Mouse (Mus musculus) limb, embryonic 15.5 days (tissue): ENCODE data around the gene Mamstr. TPM values are rescaled to one million over a fixed set of nuclear protein-coding genes. Genes with fewer than 3 reads are reported as not detected.

Source experiments
- ATAC-seq: fragments of 200-750 bp; cut with Nextera tagmentation; 2 replicates; pipeline ENCODE4 v1.8.0; 2017; ENCODE audit warnings: low read depth, moderate TSS enrichment; ENCODE audit not compliant: insufficient number of reproducible peaks, low FRiP score, low TSS enrichment
- H3K27ac ChIP-seq: fragments of 300-500 bp; sonication (generic); 2 replicates; pipeline ENCODE4 v1.5.1; 2015; ENCODE audit warnings: moderate library complexity, mild to moderate bottlenecking, inconsistent platforms
- H3K27me3 ChIP-seq: fragments of 300-500 bp; sonication (generic); 2 replicates; pipeline ENCODE4 v1.6.1; 2015; ENCODE audit warnings: inconsistent platforms
- H3K36me3 ChIP-seq: fragments of 300-500 bp; sonication (generic); 2 replicates; pipeline ENCODE4 v1.6.1; 2015; ENCODE audit warnings: inconsistent platforms
- H3K4me1 ChIP-seq: fragments of 300-500 bp; sonication (generic); 2 replicates; pipeline ENCODE4 v1.6.1; 2015; ENCODE audit warnings: inconsistent platforms
- H3K4me2 ChIP-seq: fragments of 300-500 bp; sonication (generic); 2 replicates; pipeline ENCODE4 v1.6.1; 2015; ENCODE audit warnings: mild to moderate bottlenecking, inconsistent platforms
- H3K4me3 ChIP-seq: fragments of 300-500 bp; sonication (generic); 2 replicates; pipeline ENCODE4 v1.5.1; 2015; ENCODE audit warnings: mild to moderate bottlenecking, inconsistent platforms
- H3K9ac ChIP-seq: fragments of 300-500 bp; sonication (generic); 2 replicates; pipeline ENCODE4 v1.6.1; 2015; ENCODE audit warnings: inconsistent platforms
- H3K9me3 ChIP-seq: fragments of 300-500 bp; sonication (generic); 2 replicates; pipeline ENCODE4 v1.6.1; 2016; ENCODE audit warnings: inconsistent platforms
- WGBS: fragments of 180-500 bp; shearing (Covaris S2); methylation state at CpG from one replicate; pipeline ENCODE4 v1.1.7; 2015; 5-methylcytosine and 5-hydroxymethylcytosine counted together
- polyA plus RNA-seq: library from polyadenylated mRNA; unstranded; fragments of >200 nt; fragmentation: Nextera tagmentation; extraction: Ambion mirVana; gene quantifications from 2 replicates; pipeline ENCODE4 v1.2.1, GENCODE M21; 2015

Mamstr gene
- polyA plus RNA-seq, 1 experiment from 2014 or later = 21.9 TPM

GRCm38 (mm10) chr7:45630064-45630907 lies 9.5 kb upstream of the Mamstr start:
- Histone ChIP-seq H3K27ac (no peak overlapping the region), H3K4me2 (no peak overlapping the region), H3K36me3 (no peaks in the 10 kb centered on the region), H3K4me1 (peaks cover 27% of the 10 kb centered on the region), H3K4me3 (no peak overlapping the region), H3K9me3 (no peaks in the 10 kb centered on the region), H3K27me3 (peaks cover 6% of the 10 kb centered on the region; the same call in 1 of the 2 replicates), H3K9ac (no peak overlapping the region)
- ATAC-seq = no peak
- WGBS = 69% methylated on average over 23 of the region's 23 CpGs

GRCm38 (mm10) chr7:45632499-45632898 lies 7.3 kb upstream of the Mamstr start:
- ATAC-seq = no peak
- Histone ChIP-seq H3K36me3 (peaks cover 13% of the 10 kb centered on the region), H3K9me3 (no peaks in the 10 kb centered on the region), H3K4me1 (peaks cover 28% of the 10 kb centered on the region), H3K27me3 (peaks cover 6% of the 10 kb centered on the region; the same call in 1 of the 2 replicates), H3K9ac (0 out of 2 replicates have a peak overlapping the region, but pooled peaks have one; percentile 28), H3K4me2 (peak overlapping the region; percentile 46), H3K4me3 (peak overlapping the region; percentile 27), H3K27ac (0 out of 2 replicates have a peak overlapping the region, but pooled peaks have one; percentile 27)
- 18% methylated on average over 35 of the region's 35 CpGs for WGBS

- H3K27me3 ChIP-seq = peaks cover 2% of the 10 kb centered on the region; the same call in 1 of the 2 replicates
- 86% methylated on average over 11 of the region's 11 CpGs for WGBS
- no peak overlapping the region for H3K9ac ChIP-seq
- no peak overlapping the region for H3K4me2 ChIP-seq
- 0 out of 2 replicates have a peak overlapping the region, but pooled peaks have one; percentile 33 for H3K27ac ChIP-seq
- no peaks in the 10 kb centered on the region for H3K9me3 ChIP-seq
- H3K4me1 ChIP-seq = peaks cover 29% of the 10 kb centered on the region
- H3K36me3 ChIP-seq = peaks cover 13% of the 10 kb centered on the region
- no peak for ATAC-seq
- no peak overlapping the region for H3K4me3 ChIP-seq
These were observed 4.7 kb upstream of the Mamstr start for GRCm38 (mm10) chr7:45634946-45635681.

- Histone ChIP-seq H3K4me3 (no peak overlapping the region), H3K9ac (no peak overlapping the region), H3K4me1 (peaks cover 34% of the 10 kb centered on the region), H3K27ac (0 out of 2 replicates have a peak overlapping the region, but pooled peaks have one; percentile 22), H3K36me3 (peaks cover 13% of the 10 kb centered on the region), H3K9me3 (no peaks in the 10 kb centered on the region), H3K27me3 (0 out of 2 replicates have a peak, but pooled peaks cover 2% of the 10 kb centered on the region), H3K4me2 (no peak overlapping the region)
- 74% methylated on average over 15 of the region's 15 CpGs for WGBS
- ATAC-seq = no peak
These were observed 3.8 kb upstream of the Mamstr start for GRCm38 (mm10) chr7:45635711-45636688.

- peak overlapping the region; percentile 47 for H3K4me2 ChIP-seq
- no peak overlapping the region for H3K27ac ChIP-seq
- no peak overlapping the region for H3K9ac ChIP-seq
- ATAC-seq = no peak
- 0 out of 2 replicates have a peak, but pooled peaks cover 2% of the 10 kb centered on the region for H3K27me3 ChIP-seq
- no peak overlapping the region for H3K4me3 ChIP-seq
- H3K36me3 ChIP-seq = peaks cover 13% of the 10 kb centered on the region
- no peaks in the 10 kb centered on the region for H3K9me3 ChIP-seq
- WGBS = 96% methylated on average over 6 of the region's 6 CpGs
- peaks cover 44% of the 10 kb centered on the region for H3K4me1 ChIP-seq
These were observed 2.1 kb upstream of the Mamstr start for GRCm38 (mm10) chr7:45637710-45638109.

GRCm38 (mm10) chr7:45638623-45639401 lies 965 bp upstream of the Mamstr start:
- Histone ChIP-seq H3K4me2 (peak overlapping the region; percentile 47), H3K4me1 (peaks cover 52% of the 10 kb centered on the region), H3K27ac (peak overlapping the region; percentile 60), H3K9me3 (no peaks in the 10 kb centered on the region), H3K4me3 (peak overlapping the region; percentile 32), H3K9ac (no peak overlapping the region), H3K36me3 (peaks cover 13% of the 10 kb centered on the region), H3K27me3 (no peaks in the 10 kb centered on the region)
- peak; percentile 80 for ATAC-seq
- 21% methylated on average over 29 of the region's 29 CpGs for WGBS

- Histone ChIP-seq H3K4me3 (peak overlapping the region; percentile 45), H3K36me3 (peaks cover 16% of the 10 kb centered on the region), H3K27me3 (no peaks in the 10 kb centered on the region), H3K27ac (peak overlapping the region; percentile 91), H3K9me3 (no peaks in the 10 kb centered on the region), H3K4me2 (0 out of 2 replicates have a peak overlapping the region, but pooled peaks have one; percentile 76), H3K4me1 (peaks cover 66% of the 10 kb centered on the region), H3K9ac (0 out of 2 replicates have a peak overlapping the region, but pooled peaks have one; percentile 7)
- no peak for ATAC-seq
- 73% methylated on average over 19 of the region's 19 CpGs for WGBS
These were observed 597 bp downstream of the Mamstr start for GRCm38 (mm10) chr7:45640191-45640957.

- WGBS = 39% methylated on average over 15 of the region's 17 CpGs
- Histone ChIP-seq H3K4me3 (peak overlapping the region; percentile 45), H3K9me3 (no peaks in the 10 kb centered on the region), H3K4me1 (peaks cover 64% of the 10 kb centered on the region), H3K27ac (peak overlapping the region; percentile 91), H3K4me2 (peak overlapping the region; percentile 76), H3K27me3 (no peaks in the 10 kb centered on the region), H3K36me3 (peaks cover 11% of the 10 kb centered on the region), H3K9ac (peak overlapping the region; percentile 26; the same call in 1 of the 2 replicates)
- peak; percentile 47; the same call in 1 of the 2 replicates for ATAC-seq
These were observed 1.7 kb downstream of the Mamstr start for GRCm38 (mm10) chr7:45641391-45642040.

GRCm38 (mm10) chr7:45642083-45642482 lies 2.3 kb downstream of the Mamstr start:
- Histone ChIP-seq H3K9ac (peak overlapping the region; percentile 26; the same call in 1 of the 2 replicates), H3K27me3 (no peaks in the 10 kb centered on the region), H3K9me3 (no peaks in the 10 kb centered on the region), H3K4me2 (peak overlapping the region; percentile 76), H3K36me3 (peaks cover 6% of the 10 kb centered on the region), H3K4me1 (peaks cover 63% of the 10 kb centered on the region), H3K27ac (peak overlapping the region; percentile 91), H3K4me3 (peak overlapping the region; percentile 45)
- WGBS = 73% methylated on average over 5 of the region's 5 CpGs
- ATAC-seq = no peak
